ENCODE assay signal across 23 mouse cellular contexts in the genomic region with DNA sequence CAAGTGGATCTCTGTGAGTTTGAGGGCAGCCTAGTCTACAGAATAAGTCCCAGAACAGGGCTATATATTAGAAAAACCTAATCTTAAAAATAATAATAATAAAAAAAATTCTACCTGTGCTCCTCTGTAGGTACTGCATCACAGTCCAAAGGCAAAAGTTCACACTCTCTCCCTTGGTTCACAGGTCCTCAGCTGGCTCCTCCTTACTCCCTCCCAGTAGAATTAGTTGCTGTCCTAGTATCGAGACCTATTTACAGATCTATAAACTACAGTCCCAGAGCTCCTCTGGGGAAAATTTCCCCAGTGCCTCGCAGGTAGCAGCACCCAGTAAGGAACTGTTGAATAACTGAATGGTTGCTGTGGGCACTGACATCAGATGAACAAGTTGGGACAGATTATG. TPM values are rescaled to one million over a fixed set of nuclear protein-coding genes. Genes with fewer than 3 reads are reported as not detected.
"Had no signal": no experiment of that assay in that cellular context is flagged by ENCODE, and none has a peak within 500 bp of the region (broad histone marks: within the 10 kb centered on the region; RNA-seq: fewer than 3 reads in every experiment).

No protein-coding gene starts in this region.

- H3K27me3 ChIP-seq: limb, embryonic 13.5 days; neural tube, embryonic 13.5 days had no signal

- H3K4me1 ChIP-seq: limb, embryonic 13.5 days; midbrain, embryonic 10.5 days; neural tube, embryonic 13.5 days; stomach, embryonic 15.5 days had no signal

- H3K4me2 ChIP-seq: limb, embryonic 13.5 days; neural tube, embryonic 13.5 days; stomach, embryonic 15.5 days had no signal

- H3K9ac ChIP-seq: limb, embryonic 13.5 days; neural tube, embryonic 13.5 days; stomach, embryonic 15.5 days had no signal

- H3K9me3 ChIP-seq: limb, embryonic 13.5 days; midbrain, embryonic 10.5 days; neural tube, embryonic 13.5 days; stomach, embryonic 15.5 days had no signal

- H3K4me3 ChIP-seq: layer of hippocampus, adult 2 months; limb, embryonic 13.5 days; midbrain, embryonic 10.5 days; neural tube, embryonic 13.5 days; stomach, embryonic 15.5 days had no signal

- DNase-seq: kidney, adult 9 months; kidney, postnatal 36 days; left cerebral cortex, postnatal 4 days; lung, adult 2 months; lung, postnatal 36 days; retina, postnatal 1 day; right cerebral cortex, postnatal 4 days had no signal

- ATAC-seq: hindbrain, embryonic 16.5 days; inflammation-experienced regulatory T-cells, adult 6 months; lung, postnatal 0 days; midbrain, embryonic 16.5 days had no signal

- H3K36me3 ChIP-seq: limb, embryonic 13.5 days; midbrain, embryonic 10.5 days; neural tube, embryonic 13.5 days; stomach, embryonic 15.5 days had no signal

- H3K27ac ChIP-seq: kidney, postnatal 0 days; layer of hippocampus, adult 2 months; limb, embryonic 13.5 days; midbrain, embryonic 10.5 days; neural tube, embryonic 13.5 days; stomach, embryonic 15.5 days had no signal

RNA-seq across cellular contexts. Expression of gene Trim69, which starts 19.7 kb away (rescaled TPM):
- total RNA-seq: layer of hippocampus, adult 2 months; layer of hippocampus, postnatal 10 days; left cerebral cortex, adult 18-20 months; left cerebral cortex, postnatal 10 days; left cerebral cortex, postnatal 4 days; megakaryocyte progenitor cell, adult 5-6 weeks had no signal
- polyA plus RNA-seq: kidney, postnatal 0 days; limb, embryonic 13.5 days; lung, postnatal 0 days; midbrain, embryonic 10.5 days; midbrain, embryonic 16.5 days; neural tube, embryonic 13.5 days; spleen, adult 2 months; stomach, embryonic 15.5 days had no signal

RNA-seq across cellular contexts. Expression of gene Patl2, which starts 45.2 kb away (rescaled TPM):
- total RNA-seq: layer of hippocampus, adult 2 months; layer of hippocampus, postnatal 10 days; left cerebral cortex, postnatal 4 days had no signal
- polyA plus RNA-seq: limb, embryonic 13.5 days; lung, adult 2 months; lung, postnatal 0 days; midbrain, embryonic 10.5 days; midbrain, embryonic 16.5 days; neural tube, embryonic 13.5 days; stomach, embryonic 15.5 days had no signal

RNA-seq across cellular contexts. Expression of gene Terb2, which starts 45.3 kb away (rescaled TPM):
- total RNA-seq: layer of hippocampus, adult 2 months; layer of hippocampus, postnatal 10 days; left cerebral cortex, adult 18-20 months; left cerebral cortex, postnatal 10 days; left cerebral cortex, postnatal 4 days; megakaryocyte progenitor cell, adult 5-6 weeks had no signal
- polyA plus RNA-seq: hindbrain, embryonic 16.5 days; inflammation-experienced regulatory T-cells, adult 6 months; kidney, postnatal 0 days; limb, embryonic 13.5 days; lung, adult 2 months; lung, postnatal 0 days; midbrain, embryonic 10.5 days; midbrain, embryonic 16.5 days; neural tube, embryonic 13.5 days; spleen, adult 2 months; stomach, embryonic 15.5 days; thymus, postnatal 0 days had no signal
